Mouse (Mus musculus): ENCODE data around the gene Atf7ip. TPM values are rescaled to one million over a fixed set of nuclear protein-coding genes. Genes with fewer than 3 reads are reported as not detected.

Atf7ip gene
- polyA plus RNA-seq, 1 experiment, result 110 TPM

GRCm38 (mm10) chr6:136493910-136494751 is 11.8 kb upstream of the Atf7ip start:
- no peak overlapping the region for H3K9ac ChIP-seq (ENCODE audit: low read depth, poor library complexity, severe bottlenecking)
- no peaks in the 10 kb centered on the region for H3K27me3 ChIP-seq (ENCODE audit: control insufficient read depth, insufficient read depth, low read length, poor library complexity, severe bottlenecking)
- H3K4me1 ChIP-seq (ENCODE audit: control insufficient read depth, insufficient read depth, low read length), result peaks cover 14% of the 10 kb centered on the region
- H3K4me3 ChIP-seq (ENCODE audit: low read depth, low read length), result no peak overlapping the region
- H3K36me3 ChIP-seq (ENCODE audit: control insufficient read depth, insufficient read depth, low read length, poor library complexity, severe bottlenecking), result no peaks in the 10 kb centered on the region
- H3K9me3 ChIP-seq (replicated peaks; ENCODE audit: control insufficient read depth, insufficient read depth, low read length, poor library complexity, severe bottlenecking), result no peaks in the 10 kb centered on the region
- H3K27ac ChIP-seq (ENCODE audit: insufficient read depth, low read length), result no peak overlapping the region; the same call in 1 of the 2 replicates
- TF ChIP-seq CTCF (IDR thresholded peaks at IDR 0.05; ENCODE audit: low read depth, low read length) (no peak), POLR2A (IDR thresholded peaks at IDR 0.05; ENCODE audit: insufficient read depth, low read length) (no peak), EP300 (IDR thresholded peaks at IDR 0.05; ENCODE audit: insufficient read depth, low read depth, low read length) (no peak)

DNA sequence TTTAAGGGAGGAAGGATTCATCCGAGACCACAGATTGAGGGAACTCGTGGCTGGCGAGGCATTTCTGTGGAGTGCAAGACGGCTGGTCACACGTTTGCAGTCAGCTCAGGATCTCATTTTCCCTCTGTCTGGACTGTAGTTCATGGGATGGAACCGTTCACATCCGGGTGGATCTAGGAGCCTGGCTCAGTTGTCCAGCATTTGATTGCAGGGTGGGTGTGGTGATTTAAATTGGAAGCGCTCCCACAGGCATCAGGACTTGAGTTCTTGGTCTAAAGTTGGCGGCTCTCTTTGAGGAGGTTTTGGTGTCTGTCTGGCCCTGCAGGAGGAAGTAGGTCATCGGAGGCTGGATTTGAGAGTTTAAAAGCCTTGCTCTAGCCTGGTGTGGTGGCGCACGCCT is 10.9 kb upstream of the Atf7ip start:
- Histone ChIP-seq H3K9me3 (replicated peaks; ENCODE audit: control insufficient read depth, insufficient read depth, low read length, poor library complexity, severe bottlenecking) (no peaks in the 10 kb centered on the region), H3K4me3 (ENCODE audit: low read depth, low read length) (no peak overlapping the region), H3K4me1 (ENCODE audit: control insufficient read depth, insufficient read depth, low read length) (peaks cover 15% of the 10 kb centered on the region), H3K27ac (ENCODE audit: insufficient read depth, low read length) (0 out of 2 replicates have a peak overlapping the region, but pooled peaks have one; percentile 7), H3K9ac (ENCODE audit: low read depth, poor library complexity, severe bottlenecking) (no peak overlapping the region), H3K27me3 (ENCODE audit: control insufficient read depth, insufficient read depth, low read length, poor library complexity, severe bottlenecking) (no peaks in the 10 kb centered on the region), H3K36me3 (ENCODE audit: control insufficient read depth, insufficient read depth, low read length, poor library complexity, severe bottlenecking) (no peaks in the 10 kb centered on the region)
- TF ChIP-seq EP300 (IDR thresholded peaks at IDR 0.05; ENCODE audit: insufficient read depth, low read depth, low read length) (no peak), POLR2A (IDR thresholded peaks at IDR 0.05; ENCODE audit: insufficient read depth, low read length) (no peak), CTCF (IDR thresholded peaks at IDR 0.05; ENCODE audit: low read depth, low read length) (no peak)

DNA sequence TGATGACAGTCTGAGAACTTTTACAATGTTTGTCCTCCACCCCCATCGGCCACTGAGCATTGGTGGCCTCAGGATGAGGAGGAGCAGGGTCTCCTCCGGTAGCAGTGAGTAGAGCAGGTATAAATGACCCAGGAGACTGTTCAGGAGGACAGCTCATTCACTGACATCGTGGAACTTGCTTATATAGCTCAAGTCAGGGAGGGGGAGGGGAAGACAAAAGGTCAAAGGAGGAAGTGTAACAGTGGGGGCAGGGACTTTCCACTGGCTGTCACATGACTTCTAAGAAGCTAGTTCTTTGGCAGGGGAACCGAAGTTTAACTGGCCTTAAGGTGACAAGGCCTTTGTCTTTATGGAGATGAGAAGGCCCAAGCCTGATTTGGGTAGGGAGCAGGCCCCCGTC is 8.2 kb upstream of the Atf7ip start:
- Histone ChIP-seq H3K9me3 (replicated peaks; ENCODE audit: control insufficient read depth, insufficient read depth, low read length, poor library complexity, severe bottlenecking) (no peaks in the 10 kb centered on the region), H3K4me3 (ENCODE audit: low read depth, low read length) (no peak overlapping the region), H3K27me3 (ENCODE audit: control insufficient read depth, insufficient read depth, low read length, poor library complexity, severe bottlenecking) (no peaks in the 10 kb centered on the region), H3K36me3 (ENCODE audit: control insufficient read depth, insufficient read depth, low read length, poor library complexity, severe bottlenecking) (no peaks in the 10 kb centered on the region), H3K9ac (ENCODE audit: low read depth, poor library complexity, severe bottlenecking) (no peak overlapping the region), H3K27ac (ENCODE audit: insufficient read depth, low read length) (no peak overlapping the region), H3K4me1 (ENCODE audit: control insufficient read depth, insufficient read depth, low read length) (peaks cover 11% of the 10 kb centered on the region)
- TF ChIP-seq POLR2A (IDR thresholded peaks at IDR 0.05; ENCODE audit: insufficient read depth, low read length), result no peak
- TF ChIP-seq CTCF (IDR thresholded peaks at IDR 0.05; ENCODE audit: low read depth, low read length), result no peak
- TF ChIP-seq EP300 (IDR thresholded peaks at IDR 0.05; ENCODE audit: insufficient read depth, low read depth, low read length), result peak; percentile 56; the same call in 1 of the 2 replicates

GRCm38 (mm10) chr6:136499292-136499977 is 6.5 kb upstream of the Atf7ip start:
- Histone ChIP-seq H3K4me1 (ENCODE audit: control insufficient read depth, insufficient read depth, low read length) (peaks cover 11% of the 10 kb centered on the region), H3K27me3 (ENCODE audit: control insufficient read depth, insufficient read depth, low read length, poor library complexity, severe bottlenecking) (no peaks in the 10 kb centered on the region), H3K36me3 (ENCODE audit: control insufficient read depth, insufficient read depth, low read length, poor library complexity, severe bottlenecking) (no peaks in the 10 kb centered on the region), H3K9ac (ENCODE audit: low read depth, poor library complexity, severe bottlenecking) (no peak overlapping the region), H3K9me3 (replicated peaks; ENCODE audit: control insufficient read depth, insufficient read depth, low read length, poor library complexity, severe bottlenecking) (no peaks in the 10 kb centered on the region), H3K27ac (ENCODE audit: insufficient read depth, low read length) (peak overlapping the region; percentile 91), H3K4me3 (ENCODE audit: low read depth, low read length) (0 out of 2 replicates have a peak overlapping the region, but pooled peaks have one; percentile 10)
- TF ChIP-seq POLR2A (IDR thresholded peaks at IDR 0.05; ENCODE audit: insufficient read depth, low read length) (no peak), CTCF (IDR thresholded peaks at IDR 0.05; ENCODE audit: low read depth, low read length) (no peak), EP300 (IDR thresholded peaks at IDR 0.05; ENCODE audit: insufficient read depth, low read depth, low read length) (peak; percentile 68)

DNA sequence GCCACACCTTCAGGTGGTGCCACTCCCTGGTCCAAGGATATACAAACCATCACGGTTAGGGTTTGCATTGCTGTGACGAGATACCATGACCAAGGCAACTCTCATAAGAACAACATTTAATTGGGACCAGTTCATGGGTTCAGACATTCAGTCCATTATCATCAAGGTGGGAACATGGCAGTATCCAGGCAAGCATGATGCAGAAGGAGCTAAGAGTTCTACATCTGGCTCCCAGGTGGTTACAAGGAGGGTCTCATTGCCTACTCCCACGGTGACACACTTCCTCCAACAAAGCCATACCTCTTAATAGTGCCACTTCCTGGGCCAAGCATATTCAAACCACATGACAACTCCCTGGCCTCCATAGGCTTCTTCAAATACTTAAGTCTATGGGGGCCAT is 2.7 kb downstream of the Atf7ip start:
- Histone ChIP-seq H3K4me1 (ENCODE audit: control insufficient read depth, insufficient read depth, low read length) (no peaks in the 10 kb centered on the region), H3K9ac (ENCODE audit: low read depth, poor library complexity, severe bottlenecking) (no peak overlapping the region), H3K27me3 (ENCODE audit: control insufficient read depth, insufficient read depth, low read length, poor library complexity, severe bottlenecking) (no peaks in the 10 kb centered on the region), H3K36me3 (ENCODE audit: control insufficient read depth, insufficient read depth, low read length, poor library complexity, severe bottlenecking) (no peaks in the 10 kb centered on the region), H3K9me3 (replicated peaks; ENCODE audit: control insufficient read depth, insufficient read depth, low read length, poor library complexity, severe bottlenecking) (no peaks in the 10 kb centered on the region), H3K27ac (ENCODE audit: insufficient read depth, low read length) (no peak overlapping the region), H3K4me3 (ENCODE audit: low read depth, low read length) (no peak overlapping the region)
- no peak for TF ChIP-seq POLR2A (IDR thresholded peaks at IDR 0.05; ENCODE audit: insufficient read depth, low read length)
- TF ChIP-seq EP300 (IDR thresholded peaks at IDR 0.05; ENCODE audit: insufficient read depth, low read depth, low read length), result no peak

DNA sequence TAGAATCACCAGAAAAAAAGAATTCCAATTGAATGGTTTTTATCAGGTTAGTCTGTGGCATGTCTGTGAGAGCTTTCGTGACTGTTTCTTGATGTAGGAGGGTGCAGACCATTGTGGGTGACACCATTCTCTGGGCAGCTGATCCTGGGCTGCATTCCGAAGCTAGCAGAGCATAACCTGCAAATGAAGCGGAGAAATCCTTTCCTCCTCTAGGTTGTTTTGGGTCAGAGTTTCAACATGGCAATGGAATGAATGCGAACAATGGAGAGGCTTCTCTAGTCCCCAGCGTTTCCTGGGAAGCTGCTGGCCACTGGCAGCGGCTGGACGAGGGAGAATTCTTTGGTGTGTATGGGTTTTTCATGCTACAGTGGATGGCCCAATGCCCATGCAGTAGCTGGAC is 5.0 kb downstream of the Atf7ip start:
- H3K36me3 ChIP-seq (ENCODE audit: control insufficient read depth, insufficient read depth, low read length, poor library complexity, severe bottlenecking), result no peaks in the 10 kb centered on the region
- no peaks in the 10 kb centered on the region for H3K27me3 ChIP-seq (ENCODE audit: control insufficient read depth, insufficient read depth, low read length, poor library complexity, severe bottlenecking)
- TF ChIP-seq CTCF (IDR thresholded peaks at IDR 0.05; ENCODE audit: low read depth, low read length) (no peak), EP300 (IDR thresholded peaks at IDR 0.05; ENCODE audit: insufficient read depth, low read depth, low read length) (no peak), POLR2A (IDR thresholded peaks at IDR 0.05; ENCODE audit: insufficient read depth, low read length) (no peak)
- H3K9ac ChIP-seq (ENCODE audit: low read depth, poor library complexity, severe bottlenecking), result no peak overlapping the region
- no peaks in the 10 kb centered on the region for H3K4me1 ChIP-seq (ENCODE audit: control insufficient read depth, insufficient read depth, low read length)
- H3K27ac ChIP-seq (ENCODE audit: insufficient read depth, low read length), result no peak overlapping the region
- H3K9me3 ChIP-seq (replicated peaks; ENCODE audit: control insufficient read depth, insufficient read depth, low read length, poor library complexity, severe bottlenecking), result no peaks in the 10 kb centered on the region
- no peak overlapping the region for H3K4me3 ChIP-seq (ENCODE audit: low read depth, low read length)
